Mouse (Mus musculus) gastrocnemius, postnatal 4 days (tissue): Measurements from ENCODE around the gene Gm45213. TPM values are rescaled to one million over a fixed set of nuclear protein-coding genes. Genes with fewer than 3 reads are reported as not detected.
A peak's percentile ranks its signal among the peaks of the same experiment; 100 is the strongest.

Experiments used
- DNase-seq, 2 experiments: peaks; one replicate each; pipeline ENCODE4 v3.0.0; 2021 to 2022; ENCODE audit warnings: low spot score in 2 of 2, mixed read lengths in 2 of 2
- total RNA-seq, 2 experiments: library from RNA; stranded (reverse); gene quantifications; 2 replicates each; pipeline ENCODE4 v1.2.3; 2021

The Gm45213 gene
- total RNA-seq, 2 experiments from 2014 or later: not detected

DNA sequence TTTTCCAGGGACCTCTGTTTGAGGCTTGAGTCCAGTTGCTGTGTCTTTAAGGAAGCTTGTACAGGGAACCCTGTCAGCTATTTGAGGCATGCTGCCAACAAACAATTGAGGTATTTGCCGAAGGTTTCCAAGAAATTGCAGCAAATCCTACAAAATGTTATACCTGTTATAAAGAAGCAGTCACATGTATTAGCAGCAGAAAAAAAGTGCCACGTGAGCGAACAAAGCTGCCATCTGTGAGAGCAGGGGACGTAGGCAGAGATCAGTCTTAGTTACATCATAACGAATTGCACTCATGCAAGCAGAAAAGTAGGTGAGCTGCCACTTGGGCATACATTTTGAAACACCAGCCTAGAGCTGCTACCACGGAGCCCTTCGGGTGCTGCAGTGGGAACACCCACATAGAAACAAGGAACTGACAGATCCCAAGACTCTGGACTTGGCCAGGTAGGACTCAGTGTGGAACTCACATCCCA, 63.2 kb downstream of the Gm45213 start:
- DNase-seq: no peak

DNA sequence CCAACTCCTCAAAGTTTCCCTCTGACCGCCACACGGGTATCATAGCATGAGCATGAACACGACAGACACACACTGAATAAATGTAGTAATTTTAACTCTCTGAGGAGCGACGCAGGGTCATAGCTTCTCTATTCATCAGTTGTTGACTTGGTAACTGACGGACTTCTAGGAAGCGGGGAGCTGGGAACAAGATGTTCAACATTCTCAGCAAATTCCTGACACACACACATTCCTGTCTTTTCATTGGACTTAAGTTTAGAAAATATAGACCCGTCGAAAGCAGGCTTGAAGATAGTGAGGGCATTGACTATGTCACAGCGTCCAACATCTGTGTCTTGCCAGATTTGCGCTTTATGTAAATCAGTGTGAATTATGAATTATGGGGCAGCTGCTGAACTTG, 63.8 kb downstream of the Gm45213 start:
- no peak for DNase-seq

DNA sequence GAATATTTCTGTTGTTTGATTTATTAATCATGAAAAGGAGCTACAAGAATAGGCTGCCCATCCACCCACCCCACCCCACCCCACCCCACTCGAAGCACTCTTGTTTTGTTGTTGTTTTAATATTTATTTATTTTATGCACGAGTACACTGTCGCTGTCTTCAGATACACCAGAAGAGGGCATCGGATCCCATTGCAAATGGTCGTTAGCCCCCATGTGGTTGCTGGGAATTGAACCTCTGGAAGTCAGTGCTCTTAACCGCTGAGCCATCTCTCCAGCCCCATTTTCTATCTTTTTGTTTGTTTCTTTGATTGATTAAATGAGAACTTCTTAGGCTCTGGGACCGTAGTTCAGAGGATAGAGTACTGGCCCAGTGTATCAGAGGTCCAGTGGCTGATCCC, 64.5 kb downstream of the Gm45213 start:
- DNase-seq: no peak

DNA sequence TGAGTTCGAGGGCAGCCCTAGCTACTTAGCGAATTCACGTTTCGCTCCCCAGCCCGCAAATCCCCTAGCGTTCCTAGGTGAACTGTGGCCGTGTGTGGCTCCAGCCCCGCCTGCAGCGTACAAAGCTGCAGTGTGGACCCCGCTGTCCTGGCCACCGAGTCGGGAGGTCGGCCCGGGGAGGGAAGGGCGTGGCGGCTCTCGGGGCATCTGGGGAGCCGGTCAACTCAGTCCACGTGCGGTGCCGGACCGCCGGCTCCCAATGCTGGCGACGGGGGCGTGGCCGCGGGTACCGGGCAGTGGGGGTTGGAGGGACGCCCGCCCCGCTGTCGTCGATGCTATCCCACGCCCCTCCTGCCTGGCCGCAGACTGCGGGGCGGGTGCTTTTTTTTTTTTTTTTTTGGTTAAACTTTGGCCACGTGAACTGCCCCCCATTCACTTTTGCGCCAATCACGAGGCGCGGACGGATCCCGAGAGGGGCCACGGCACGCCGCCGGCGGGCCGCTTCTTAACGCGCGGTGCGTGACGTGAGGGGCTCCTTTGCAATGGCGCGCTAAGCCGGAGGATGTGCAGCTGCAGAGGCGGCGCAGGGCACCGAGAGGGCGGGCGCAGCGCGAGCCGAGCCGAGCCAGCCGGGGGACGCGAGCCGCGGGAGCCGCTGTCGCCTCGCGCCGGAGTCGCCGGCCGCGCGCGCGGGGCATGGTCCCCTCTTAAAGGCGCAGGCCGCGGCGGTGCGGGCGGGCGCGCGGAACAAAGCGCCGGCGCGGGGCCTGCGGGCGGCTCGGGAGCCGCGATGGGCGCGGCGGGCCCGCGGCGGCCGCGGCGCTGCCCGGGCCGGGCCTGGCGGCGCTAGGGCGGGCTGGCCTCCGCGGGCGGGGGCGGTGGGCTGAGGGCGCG, 65.8 kb downstream of the Gm45213 start, which contains the start of gene Chsy1:
Gene Chsy1 (plus strand): TSS at position 555 of the 894 bp plus-strand sequence.
- DNase-seq: peak; percentile 84 to 90

DNA sequence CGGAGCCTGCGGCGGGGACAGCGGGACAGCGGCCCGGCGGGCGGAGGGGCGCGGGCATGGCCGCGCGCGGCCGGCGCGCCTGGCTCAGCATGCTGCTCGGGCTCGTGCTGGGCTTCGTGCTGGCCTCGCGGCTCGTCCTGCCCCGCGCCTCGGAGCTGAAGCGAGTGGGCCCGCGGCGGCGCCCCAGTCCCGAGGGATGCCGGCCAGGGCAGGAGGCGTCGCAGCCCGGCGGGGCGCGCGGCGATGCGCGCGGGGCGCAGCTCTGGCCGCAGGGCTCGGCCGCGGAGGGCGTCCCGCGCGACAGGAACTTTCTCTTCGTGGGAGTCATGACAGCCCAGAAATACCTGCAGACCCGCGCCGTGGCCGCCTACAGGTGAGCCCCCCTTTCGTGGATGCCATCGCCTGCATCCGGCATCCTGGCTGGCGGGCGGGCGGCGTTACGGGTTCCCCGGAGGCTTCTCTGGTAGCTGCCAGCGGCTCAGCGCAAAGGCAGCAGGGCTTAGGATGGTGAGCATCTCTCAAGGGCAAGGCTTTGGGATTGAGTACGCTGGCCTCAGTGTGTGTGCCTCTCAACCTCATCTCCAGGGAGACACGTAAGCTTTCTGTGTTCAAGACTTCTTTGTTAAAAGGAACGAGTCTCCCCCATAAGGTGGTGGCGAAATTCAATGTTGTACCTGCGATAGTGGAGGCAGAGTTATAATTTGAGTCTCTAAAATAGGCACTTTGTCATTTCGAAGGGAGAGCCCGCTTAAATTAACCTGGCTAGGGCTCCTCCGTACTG, 66.6 kb downstream of the Gm45213 start:
- DNase-seq: peak in 1 of 2 experiments; percentile 54

- no peak for DNase-seq
These were observed 67.3 kb downstream of the Gm45213 start for GRCm38 (mm10) chr7:66110636-66111112.

DNA sequence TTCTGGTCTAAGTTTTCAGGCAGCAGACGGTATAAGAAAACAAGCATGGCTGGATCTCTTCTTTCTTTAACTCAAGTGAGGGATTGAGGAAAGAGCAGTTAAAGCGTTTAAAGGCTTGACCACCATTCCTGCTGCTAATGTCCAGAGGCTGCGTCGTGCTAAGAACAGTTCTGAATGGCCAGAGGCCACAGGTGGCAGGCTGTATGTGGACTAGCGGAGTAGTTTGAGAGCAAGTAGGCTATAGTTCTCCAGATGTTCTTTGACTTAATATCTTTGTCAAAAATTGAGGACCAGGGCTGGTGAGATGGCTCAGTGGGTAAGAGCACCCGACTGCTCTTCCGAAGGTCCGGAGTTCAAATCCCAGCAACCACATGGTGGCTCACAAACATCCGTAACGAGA, 67.8 kb downstream of the Gm45213 start:
- no peak for DNase-seq

Other genes with a start within 250 kb of the Gm45213 start
- gene Pcsk6, start 181.9 kb upstream of the Gm45213 start, total RNA-seq: 10 to 100 TPM; 45.4 to 64.7 TPM
- gene Snrpa1, start 15.4 kb downstream of the Gm45213 start, total RNA-seq: 10 to 100 TPM; 31.4 to 36.8 TPM
- 10 to 100 TPM; 45.6 to 51.9 TPM for gene Selenos, start 36.0 kb downstream of the Gm45213 start, total RNA-seq
- 10 to 100 TPM; 32.0 to 35.9 TPM for gene Chsy1, start 65.9 kb downstream of the Gm45213 start, total RNA-seq